Mouse (Mus musculus): Measurements from ENCODE around the gene Pkmyt1. TPM values are rescaled to one million over a fixed set of nuclear protein-coding genes. Genes with fewer than 3 reads are reported as not detected.
A peak's percentile ranks its signal among the peaks of the same experiment; 100 is the strongest.

Gene Pkmyt1
- polyA plus RNA-seq, 1 experiment = 4.1 TPM

GRCm38 (mm10) chr17:23699131-23700077 is 26.7 kb upstream of the Pkmyt1 start:
- Histone ChIP-seq H3K27ac (ENCODE audit: insufficient read depth, low read depth, low read length) (no peak overlapping the region), H3K4me3 (ENCODE audit: insufficient read depth, low read depth, low read length) (peak overlapping the region; percentile 52), H3K27me3 (replicated peaks; ENCODE audit: control insufficient read depth, insufficient read depth, low read length) (no peaks in the 10 kb centered on the region), H3K4me1 (ENCODE audit: control insufficient read depth, insufficient read depth, low read length) (no peaks in the 10 kb centered on the region; the same call in 1 of the 2 replicates), H3K36me3 (ENCODE audit: control insufficient read depth, insufficient read depth, low read length) (no peaks in the 10 kb centered on the region)
- under 1% methylated on average over 101 of the region's 101 CpGs for WGBS
- DNase-seq = peak; percentile 63
- TF ChIP-seq POLR2A (IDR thresholded peaks at IDR 0.05; ENCODE audit: low read depth, low read length) (no peak), CTCF (conservative IDR thresholded peaks at IDR 0.05; ENCODE audit: insufficient read depth, insufficient read length, low read depth, low read length) (no peak)

- Histone ChIP-seq H3K4me3 (ENCODE audit: insufficient read depth, low read depth, low read length) (peak overlapping the region; percentile 52), H3K4me1 (ENCODE audit: control insufficient read depth, insufficient read depth, low read length) (no peaks in the 10 kb centered on the region; the same call in 1 of the 2 replicates), H3K27me3 (replicated peaks; ENCODE audit: control insufficient read depth, insufficient read depth, low read length) (no peaks in the 10 kb centered on the region), H3K36me3 (ENCODE audit: control insufficient read depth, insufficient read depth, low read length) (no peaks in the 10 kb centered on the region), H3K27ac (ENCODE audit: insufficient read depth, low read depth, low read length) (no peak overlapping the region)
- TF ChIP-seq CTCF (conservative IDR thresholded peaks at IDR 0.05; ENCODE audit: insufficient read depth, insufficient read length, low read depth, low read length) (peak; percentile 86), POLR2A (IDR thresholded peaks at IDR 0.05; ENCODE audit: low read depth, low read length) (no peak)
- peak; percentile 97 for DNase-seq
- WGBS = under 1% methylated on average over 28 of the region's 28 CpGs
These were observed 26.1 kb upstream of the Pkmyt1 start for GRCm38 (mm10) chr17:23700079-23700478.

GRCm38 (mm10) chr17:23703301-23703700 is 22.8 kb upstream of the Pkmyt1 start:
- Histone ChIP-seq H3K27me3 (replicated peaks; ENCODE audit: control insufficient read depth, insufficient read depth, low read length) (no peaks in the 10 kb centered on the region), H3K36me3 (ENCODE audit: control insufficient read depth, insufficient read depth, low read length) (no peaks in the 10 kb centered on the region), H3K4me3 (ENCODE audit: insufficient read depth, low read depth, low read length) (no peak overlapping the region), H3K4me1 (ENCODE audit: control insufficient read depth, insufficient read depth, low read length) (no peaks in the 10 kb centered on the region; the same call in 1 of the 2 replicates), H3K27ac (ENCODE audit: insufficient read depth, low read depth, low read length) (no peak overlapping the region)
- DNase-seq = no peak
- WGBS = 93% methylated on average over 9 of the region's 9 CpGs
- TF ChIP-seq CTCF (conservative IDR thresholded peaks at IDR 0.05; ENCODE audit: insufficient read depth, insufficient read length, low read depth, low read length) (no peak), POLR2A (IDR thresholded peaks at IDR 0.05; ENCODE audit: low read depth, low read length) (no peak)

GRCm38 (mm10) chr17:23704741-23705140 is 21.4 kb upstream of the Pkmyt1 start:
- no peaks in the 10 kb centered on the region for H3K4me1 ChIP-seq (ENCODE audit: control insufficient read depth, insufficient read depth, low read length)
- no peaks in the 10 kb centered on the region for H3K27me3 ChIP-seq (replicated peaks; ENCODE audit: control insufficient read depth, insufficient read depth, low read length)
- no peak overlapping the region for H3K27ac ChIP-seq (ENCODE audit: insufficient read depth, low read depth, low read length)
- DNase-seq = no peak
- TF ChIP-seq CTCF (conservative IDR thresholded peaks at IDR 0.05; ENCODE audit: insufficient read depth, insufficient read length, low read depth, low read length) (no peak), POLR2A (IDR thresholded peaks at IDR 0.05; ENCODE audit: low read depth, low read length) (no peak)
- H3K36me3 ChIP-seq (ENCODE audit: control insufficient read depth, insufficient read depth, low read length) = no peaks in the 10 kb centered on the region
- H3K4me3 ChIP-seq (ENCODE audit: insufficient read depth, low read depth, low read length) = no peak overlapping the region
- WGBS = 47% methylated on average over 7 of the region's 7 CpGs

- H3K36me3 ChIP-seq (ENCODE audit: control insufficient read depth, insufficient read depth, low read length) = no peaks in the 10 kb centered on the region
- TF ChIP-seq POLR2A (IDR thresholded peaks at IDR 0.05; ENCODE audit: low read depth, low read length) (no peak), CTCF (conservative IDR thresholded peaks at IDR 0.05; ENCODE audit: insufficient read depth, insufficient read length, low read depth, low read length) (no peak)
- H3K4me1 ChIP-seq (ENCODE audit: control insufficient read depth, insufficient read depth, low read length) = no peaks in the 10 kb centered on the region
- DNase-seq = no peak
- 76% methylated on average over 7 of the region's 7 CpGs for WGBS
- no peaks in the 10 kb centered on the region for H3K27me3 ChIP-seq (replicated peaks; ENCODE audit: control insufficient read depth, insufficient read depth, low read length)
- H3K27ac ChIP-seq (ENCODE audit: insufficient read depth, low read depth, low read length) = no peak overlapping the region
- H3K4me3 ChIP-seq (ENCODE audit: insufficient read depth, low read depth, low read length) = no peak overlapping the region
These were observed 20.5 kb upstream of the Pkmyt1 start for GRCm38 (mm10) chr17:23705525-23706104.

GRCm38 (mm10) chr17:23706212-23706611 is 19.9 kb upstream of the Pkmyt1 start:
- Histone ChIP-seq H3K4me3 (ENCODE audit: insufficient read depth, low read depth, low read length) (no peak overlapping the region), H3K36me3 (ENCODE audit: control insufficient read depth, insufficient read depth, low read length) (no peaks in the 10 kb centered on the region), H3K27ac (ENCODE audit: insufficient read depth, low read depth, low read length) (no peak overlapping the region), H3K27me3 (replicated peaks; ENCODE audit: control insufficient read depth, insufficient read depth, low read length) (no peaks in the 10 kb centered on the region), H3K4me1 (ENCODE audit: control insufficient read depth, insufficient read depth, low read length) (no peaks in the 10 kb centered on the region)
- 3% methylated on average over 3 of the region's 3 CpGs for WGBS
- TF ChIP-seq POLR2A (IDR thresholded peaks at IDR 0.05; ENCODE audit: low read depth, low read length) = no peak
- TF ChIP-seq CTCF (conservative IDR thresholded peaks at IDR 0.05; ENCODE audit: insufficient read depth, insufficient read length, low read depth, low read length) = peak; percentile 91
- peak; percentile 78 for DNase-seq

- no peaks in the 10 kb centered on the region for H3K27me3 ChIP-seq (replicated peaks; ENCODE audit: control insufficient read depth, insufficient read depth, low read length)
- no peak overlapping the region for H3K4me3 ChIP-seq (ENCODE audit: insufficient read depth, low read depth, low read length)
- no peaks in the 10 kb centered on the region; the same call in 1 of the 2 replicates for H3K4me1 ChIP-seq (ENCODE audit: control insufficient read depth, insufficient read depth, low read length)
- H3K36me3 ChIP-seq (ENCODE audit: control insufficient read depth, insufficient read depth, low read length) = no peaks in the 10 kb centered on the region
- DNase-seq = no peak
- TF ChIP-seq POLR2A (IDR thresholded peaks at IDR 0.05; ENCODE audit: low read depth, low read length) (no peak), CTCF (conservative IDR thresholded peaks at IDR 0.05; ENCODE audit: insufficient read depth, insufficient read length, low read depth, low read length) (no peak)
- WGBS = 94% methylated on average over 2 of the region's 2 CpGs
- no peak overlapping the region for H3K27ac ChIP-seq (ENCODE audit: insufficient read depth, low read depth, low read length)
These were observed 9.1 kb upstream of the Pkmyt1 start for GRCm38 (mm10) chr17:23717003-23717402.

All from kidney, adult 2 months (tissue).